In the genomic region with DNA sequence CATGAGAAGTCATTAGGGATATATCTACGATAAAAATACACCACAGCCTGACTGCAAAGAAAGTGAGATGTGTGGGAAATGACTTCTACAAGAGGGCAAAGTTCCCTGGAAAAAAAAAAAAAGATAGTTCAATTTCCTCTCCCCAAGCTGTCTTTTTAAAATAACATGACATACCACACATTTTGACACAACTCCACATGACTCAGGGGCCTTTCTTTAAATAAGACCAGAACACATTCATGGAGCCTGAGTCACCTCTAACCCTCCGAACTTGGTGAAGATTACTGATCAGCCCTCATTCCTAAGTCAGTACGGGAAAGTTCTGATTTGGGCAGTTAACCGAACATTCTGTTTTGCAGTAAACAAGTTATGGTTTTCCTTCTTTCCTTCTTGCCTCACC, we compare ENCODE assay signal across 14 mouse cellular contexts.
DNase-seq lines count a peak whose midpoint lies in the region; ATAC-seq and TF ChIP-seq lines count a peak whose summit lies in the region.
"Had no signal": no experiment of that assay in that cellular context is flagged by ENCODE, and none has a peak within 500 bp of the region (broad histone marks: within the 10 kb centered on the region; RNA-seq: fewer than 3 reads in every experiment).

No protein-coding gene starts in this region.

- DNase-seq in adrenal gland, postnatal 10 days: peak; percentile 2
- DNase-seq in adrenal gland, adult 8-10 months: no peak
- no peak for DNase-seq in heart, postnatal 14 days
- peak; percentile 17 for DNase-seq in Patski (ENCODE audit: low read depth, low spot score)
- peak; percentile 8 for DNase-seq in lung, postnatal 25 days (ENCODE audit: low spot score)
- no peak for DNase-seq in right cerebral cortex, postnatal 36 days (ENCODE audit: low spot score in 2 of 2)
- DNase-seq: cerebellum, adult 9-10 months had no signal

- in situ Hi-C loops in Patski (cut with MboI; ENCODE audit: low pct_unique_long_range_greater_than_20kb): no loop called here

- H3K4me3 ChIP-seq in heart, embryonic 16.5 days (ENCODE audit: low read length): no peak overlapping the region
- H3K4me3 ChIP-seq: forebrain, embryonic 13.5 days; midbrain, embryonic 15.5 days; neural tube, embryonic 12.5 days had no signal

- H3K4me2 ChIP-seq in heart, embryonic 16.5 days (ENCODE audit: low read depth, low read length): no peak overlapping the region
- H3K4me2 ChIP-seq: forebrain, embryonic 13.5 days; liver, embryonic 11.5 days; midbrain, embryonic 15.5 days; neural tube, embryonic 12.5 days had no signal

- H3K36me3 ChIP-seq in heart, embryonic 16.5 days (ENCODE audit: control insufficient read depth, insufficient read depth): no peaks in the 10 kb centered on the region
- H3K36me3 ChIP-seq: G1E; midbrain, embryonic 15.5 days; neural tube, embryonic 12.5 days had no signal

- no peak overlapping the region for H3K9ac ChIP-seq in heart, embryonic 16.5 days (ENCODE audit: low read length)
- H3K9ac ChIP-seq: forebrain, embryonic 13.5 days; midbrain, embryonic 15.5 days; neural tube, embryonic 12.5 days had no signal

- POLR2A ChIA-PET in Patski (lab: Charles Lee): no interaction called here

- no peak overlapping the region for H3K27ac ChIP-seq in heart, embryonic 16.5 days (ENCODE audit: low read length)
- H3K27ac ChIP-seq: forebrain, embryonic 13.5 days; midbrain, embryonic 15.5 days; neural tube, embryonic 12.5 days had no signal

- 19% methylated on average over 4 of the region's 4 CpGs for WGBS in heart, embryonic 16.5 days

- H3K4me1 ChIP-seq in heart, embryonic 16.5 days (ENCODE audit: control insufficient read depth, insufficient read depth, low read length): no peaks in the 10 kb centered on the region; the same call in none of the 2 replicates
- H3K4me1 ChIP-seq: forebrain, embryonic 13.5 days; midbrain, embryonic 15.5 days; neural tube, embryonic 12.5 days had no signal

- H3K27me3 ChIP-seq in heart, embryonic 16.5 days (ENCODE audit: control insufficient read depth, insufficient read depth, low read length): no peaks in the 10 kb centered on the region
- no peaks in the 10 kb centered on the region for H3K27me3 ChIP-seq in Patski
- H3K27me3 ChIP-seq: forebrain, embryonic 13.5 days; midbrain, embryonic 15.5 days; neural tube, embryonic 12.5 days had no signal

- intact Hi-C loops in heart, postnatal 14 days (cut with DNase I): loop anchor here (5.0 kb wide), 1 partner anchor 257 kb away; no protein-coding TSS in a partner anchor

- ATAC-seq in heart, embryonic 16.5 days (replicated peaks; ENCODE audit: extremely low read depth, insufficient read depth, low FRiP score): 0 out of 2 replicates have a peak, but pooled peaks have one; percentile 49
- no peak for ATAC-seq in Patski
- ATAC-seq in erythroblast, adult 5-6 weeks (replicated peaks; ENCODE audit: low FRiP score, poor library complexity, severe bottlenecking): no peak
- ATAC-seq: forebrain, embryonic 13.5 days; midbrain, embryonic 15.5 days had no signal

- H3K9me3 ChIP-seq in heart, embryonic 16.5 days (replicated peaks; ENCODE audit: control insufficient read depth, low read length): no peaks in the 10 kb centered on the region
- H3K9me3 ChIP-seq: forebrain, embryonic 13.5 days; G1E; midbrain, embryonic 15.5 days; neural tube, embryonic 12.5 days had no signal

- TF ChIP-seq CTCF in Patski (IDR thresholded peaks at IDR 0.05): no peak

- CTCF ChIA-PET in Patski (lab: Charles Lee): interaction anchor here (1.4 kb wide), 1 partner anchor 12 kb away, joined by 3 read pairs; no protein-coding TSS in a partner anchor

Comparison
In these comparisons a context has a peak if more than half of its experiments do, and no peak if none do; other contexts are left out.
1. DNase-seq: peak in adrenal gland, postnatal 10 days (single experiment), Patski (single experiment) and lung, postnatal 25 days (single experiment); none in adrenal gland, adult 8-10 months (single experiment), heart, postnatal 14 days (0 of 2) and right cerebral cortex, postnatal 36 days (0 of 2).